Mouse (Mus musculus): ENCODE results near the gene Dnaic2.

The Dnaic2 gene

DNA sequence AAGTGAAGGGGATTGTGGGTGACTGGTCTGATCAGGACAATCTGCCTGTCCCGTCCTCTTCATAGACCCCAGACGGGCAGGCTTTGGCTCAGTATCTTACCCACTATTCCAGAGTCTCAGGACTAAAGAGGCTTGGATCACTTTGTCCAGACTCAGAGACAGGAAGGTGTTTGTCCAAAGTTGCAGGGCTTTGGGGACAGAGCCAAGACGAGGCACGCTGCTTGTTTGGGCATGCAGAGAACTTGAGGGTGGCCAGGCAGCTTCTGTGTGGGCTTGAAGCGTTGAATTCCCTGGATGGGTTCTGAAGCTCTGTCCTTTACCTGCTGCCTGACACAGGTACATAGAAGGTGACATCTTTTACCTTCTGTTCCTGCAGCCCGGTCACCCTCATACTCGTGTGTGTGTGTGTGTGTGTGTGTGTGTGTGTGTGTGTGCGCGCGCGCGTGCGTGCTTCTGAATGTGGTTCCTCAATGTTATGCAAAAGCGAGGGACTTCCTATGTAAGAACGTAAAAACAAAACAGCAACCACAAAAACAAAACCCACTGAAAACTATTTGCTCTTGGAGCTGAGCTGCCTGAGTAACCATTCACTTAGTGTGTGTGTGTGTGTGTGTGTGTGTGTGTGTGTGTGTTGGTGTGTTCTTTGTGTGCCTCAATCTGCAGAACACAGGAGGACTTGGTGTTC lies 24.8 kb upstream of the Dnaic2 start:
- DNase-seq (ENCODE audit: low spot score in 2 of 2) = peak in 1 of 2 experiments; percentile 20

DNA sequence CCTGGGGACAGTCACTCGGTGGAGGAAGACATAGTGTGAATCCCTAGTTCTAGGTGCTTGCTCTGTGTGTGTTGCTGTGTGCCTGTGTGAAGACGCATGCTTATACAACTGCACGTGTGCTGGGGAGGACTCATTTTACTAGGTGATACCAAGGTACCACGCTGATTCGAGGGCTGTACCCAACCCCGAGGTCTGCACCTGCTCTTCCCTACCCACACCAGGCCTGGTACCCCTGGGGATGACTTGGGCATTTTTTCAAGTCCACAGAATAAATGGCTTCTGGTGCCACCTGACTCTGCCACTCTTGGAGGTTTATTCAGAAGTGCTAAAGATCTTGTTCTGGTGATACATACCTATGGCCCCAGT lies 24.2 kb upstream of the Dnaic2 start:
- no peak for DNase-seq (ENCODE audit: low spot score in 2 of 2)

DNA sequence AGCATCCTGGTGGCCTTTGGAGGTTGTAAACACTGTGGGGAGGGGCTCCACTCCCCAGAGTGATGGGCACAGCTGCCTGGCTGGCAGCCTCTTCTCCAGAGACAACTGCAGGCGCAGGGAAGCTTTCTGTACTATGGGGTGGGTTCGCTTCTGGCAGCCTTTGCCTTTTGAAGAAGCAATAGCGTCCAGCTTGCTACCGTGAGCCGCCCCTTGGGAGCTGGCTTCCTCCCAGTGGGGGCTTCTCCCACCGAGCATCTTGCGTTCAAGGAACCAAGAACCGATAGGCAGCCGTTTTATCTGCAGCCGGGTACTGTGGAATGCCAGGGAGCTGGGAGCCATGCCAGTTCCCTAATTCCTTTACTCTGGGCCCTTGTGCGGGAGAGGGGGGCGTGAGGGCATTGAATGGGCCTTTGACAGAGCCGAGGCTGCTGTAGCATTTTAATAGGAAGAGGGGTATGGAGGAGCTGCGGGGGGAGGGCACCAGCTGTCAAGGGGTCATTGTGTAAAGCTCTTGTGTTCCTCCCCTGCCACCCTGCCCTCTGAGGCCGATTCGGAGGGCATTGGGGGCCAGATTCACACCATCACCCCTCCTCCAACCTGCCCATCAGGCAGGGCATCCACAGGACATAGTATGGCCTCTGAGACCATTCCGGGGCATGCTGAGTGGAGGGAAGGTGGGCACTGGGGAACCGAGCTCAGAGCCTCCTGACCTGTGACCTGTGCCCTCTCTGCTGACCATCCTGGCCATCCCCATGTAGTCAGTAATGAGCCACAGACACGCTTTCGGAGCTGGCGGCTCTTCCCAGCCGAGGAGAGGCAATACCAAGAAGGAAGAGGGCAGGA lies 22.9 kb upstream of the Dnaic2 start:
- no peak for DNase-seq (ENCODE audit: low spot score in 2 of 2)

DNA sequence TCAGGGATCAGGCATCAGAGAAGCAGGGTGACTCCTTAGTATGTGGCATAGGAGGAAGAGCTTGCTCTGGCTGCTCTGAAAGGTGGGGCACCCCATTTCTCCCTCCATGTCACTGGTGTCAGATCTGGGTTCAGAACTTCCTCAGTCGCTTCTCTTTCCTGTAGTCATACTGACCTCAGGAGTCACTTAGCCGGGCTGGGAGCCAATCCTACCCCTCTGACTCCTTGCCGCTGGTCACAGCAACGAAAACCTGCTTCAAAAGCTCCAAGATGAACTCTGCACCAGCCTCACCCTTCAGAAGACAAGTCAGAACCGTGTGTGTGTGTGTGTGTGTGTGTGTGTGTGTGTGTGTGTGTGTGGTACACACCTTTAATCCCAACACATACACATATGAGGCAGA lies 20.9 kb upstream of the Dnaic2 start:
- DNase-seq (ENCODE audit: low spot score in 2 of 2) = no peak

DNA sequence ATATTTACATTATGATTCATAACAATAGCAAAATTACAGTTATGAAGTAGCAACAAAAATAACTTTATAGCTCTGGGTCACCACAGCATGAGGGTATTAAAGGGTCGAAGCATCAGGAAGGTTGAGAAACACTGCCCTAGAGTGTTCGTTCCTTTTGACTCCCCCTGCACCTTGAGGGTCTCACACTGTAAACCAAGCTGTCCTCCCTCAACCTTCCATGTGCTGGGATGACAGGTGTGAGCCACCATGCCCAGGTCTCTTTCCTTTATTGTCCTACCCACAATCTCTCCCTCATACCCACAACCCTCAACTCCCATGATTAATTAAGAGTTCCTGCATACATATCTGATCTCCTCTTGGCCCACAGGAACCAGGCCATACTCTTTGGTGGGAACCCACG lies 15.8 kb upstream of the Dnaic2 start:
- no peak for DNase-seq (ENCODE audit: low spot score in 2 of 2)

DNA sequence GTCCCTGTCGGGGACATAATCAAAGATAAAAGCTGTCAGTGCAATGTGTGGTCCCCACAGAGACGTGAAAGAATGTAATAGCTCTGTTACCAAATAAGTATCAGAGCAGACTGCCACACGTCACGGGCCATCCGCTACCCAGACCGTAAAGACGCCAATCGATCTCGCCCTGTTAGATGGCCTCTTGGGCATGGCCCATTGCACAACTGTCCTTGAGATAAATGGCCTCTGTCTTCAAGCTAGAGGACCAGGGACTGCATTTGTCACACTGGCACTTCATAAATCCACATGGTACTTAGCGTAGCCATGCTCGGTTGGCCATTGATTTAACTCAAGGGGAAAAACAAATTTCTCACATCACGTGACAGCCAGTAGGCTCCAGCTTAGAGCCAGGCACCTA lies 15.3 kb upstream of the Dnaic2 start:
- no peak for DNase-seq (ENCODE audit: low spot score in 2 of 2)

DNA sequence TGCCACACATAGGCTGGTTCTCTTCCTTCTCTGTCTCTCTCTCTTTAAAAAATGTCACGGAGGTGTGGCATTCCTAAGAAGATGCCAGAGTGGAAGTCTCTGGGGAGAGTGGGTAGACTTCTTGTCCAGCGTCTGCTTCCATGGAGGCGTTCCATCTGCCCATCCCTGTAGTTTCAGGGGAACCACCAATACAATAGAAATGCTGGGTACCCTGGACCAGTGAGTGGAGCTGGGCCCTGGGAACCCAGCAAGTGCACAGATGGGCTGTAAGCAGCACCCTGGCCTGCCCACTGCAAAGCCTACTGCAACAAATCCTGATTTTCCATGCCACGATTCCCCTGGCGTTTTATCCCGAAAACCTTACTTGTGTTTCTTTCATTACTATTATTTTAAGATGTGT lies 12.7 kb upstream of the Dnaic2 start:
- no peak for DNase-seq (ENCODE audit: low spot score in 2 of 2)

DNA sequence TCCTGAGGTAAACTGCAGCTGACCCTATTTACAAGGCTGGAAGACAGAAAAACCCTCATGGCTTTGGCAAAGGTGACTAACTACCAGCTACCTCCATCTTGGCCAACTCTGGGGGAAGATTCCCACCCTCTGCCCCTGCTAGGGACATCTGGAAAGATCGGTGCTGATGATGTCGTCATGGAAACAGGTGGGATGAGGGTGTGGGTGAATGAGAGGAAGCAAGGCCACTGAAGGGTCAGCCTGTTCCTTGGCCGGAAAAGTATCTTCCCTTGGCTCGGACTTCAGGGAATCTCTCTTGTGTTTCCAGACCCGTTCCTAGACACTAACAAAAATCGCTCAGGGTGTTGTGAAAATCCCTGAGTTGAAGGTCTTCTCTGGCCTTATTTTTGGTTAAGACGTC lies 11.7 kb upstream of the Dnaic2 start:
- DNase-seq (ENCODE audit: low spot score in 2 of 2) = no peak

DNA sequence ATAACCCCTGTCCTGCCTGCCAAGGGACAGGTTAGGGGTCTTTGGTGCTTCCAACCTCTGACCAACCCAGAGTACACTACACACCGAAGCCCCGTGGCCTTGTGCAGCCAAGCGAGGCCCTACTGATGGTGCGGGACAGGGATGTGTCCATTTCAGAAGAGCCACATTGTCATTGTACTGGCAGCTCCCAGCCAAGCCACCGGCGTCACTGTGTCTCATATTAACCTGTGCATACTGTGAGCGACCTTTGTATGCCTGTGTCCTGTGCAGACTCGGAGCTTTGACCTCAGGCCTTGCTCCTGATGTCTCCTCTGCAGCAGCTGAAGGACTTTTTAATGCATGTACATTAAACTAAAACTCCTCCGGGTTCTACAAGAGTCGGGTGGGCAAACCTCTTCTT lies 6.7 kb upstream of the Dnaic2 start:
- DNase-seq (ENCODE audit: low spot score in 2 of 2) = no peak

DNA sequence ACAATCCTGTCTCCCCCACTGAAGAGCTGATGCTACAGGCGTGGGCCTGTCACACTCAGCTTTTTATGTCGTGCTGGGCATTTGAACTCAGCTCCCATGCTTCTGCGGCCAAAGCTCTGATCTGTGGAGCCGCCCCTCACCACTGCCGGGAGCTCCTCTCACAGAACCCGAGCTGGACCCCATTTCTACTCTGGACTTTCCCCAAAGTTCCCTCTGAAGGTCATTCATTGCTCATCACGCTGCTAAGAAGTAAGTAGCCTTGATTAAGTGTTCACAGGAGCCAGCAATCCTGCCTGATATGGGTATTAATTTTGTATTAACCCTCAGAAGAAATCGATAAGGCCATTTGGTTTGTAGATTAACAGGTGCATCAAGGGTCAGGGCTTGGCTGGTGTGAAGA lies 4.8 kb upstream of the Dnaic2 start:
- DNase-seq (ENCODE audit: low spot score in 2 of 2) = no peak

DNA sequence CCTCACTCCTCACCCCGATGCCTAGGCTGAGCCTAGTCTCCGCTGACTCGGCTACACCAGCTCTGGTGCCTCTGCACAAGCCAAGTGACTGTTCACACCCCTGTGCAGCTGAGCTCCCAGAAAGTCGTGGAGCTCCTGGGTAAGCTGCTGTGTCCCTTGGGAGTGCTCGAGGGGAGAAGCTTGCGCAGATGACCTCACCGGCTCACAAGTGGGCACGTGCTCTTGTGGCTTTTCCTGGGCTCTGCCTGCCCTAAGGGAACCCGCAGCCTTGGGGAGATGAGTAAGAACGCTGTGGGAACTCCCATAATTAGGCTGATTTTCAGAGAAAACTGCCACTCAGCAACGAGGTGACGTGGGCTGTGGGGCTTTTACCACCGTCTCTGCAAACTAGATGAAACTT lies 4.2 kb upstream of the Dnaic2 start:
- no peak for DNase-seq (ENCODE audit: low spot score in 2 of 2)

DNA sequence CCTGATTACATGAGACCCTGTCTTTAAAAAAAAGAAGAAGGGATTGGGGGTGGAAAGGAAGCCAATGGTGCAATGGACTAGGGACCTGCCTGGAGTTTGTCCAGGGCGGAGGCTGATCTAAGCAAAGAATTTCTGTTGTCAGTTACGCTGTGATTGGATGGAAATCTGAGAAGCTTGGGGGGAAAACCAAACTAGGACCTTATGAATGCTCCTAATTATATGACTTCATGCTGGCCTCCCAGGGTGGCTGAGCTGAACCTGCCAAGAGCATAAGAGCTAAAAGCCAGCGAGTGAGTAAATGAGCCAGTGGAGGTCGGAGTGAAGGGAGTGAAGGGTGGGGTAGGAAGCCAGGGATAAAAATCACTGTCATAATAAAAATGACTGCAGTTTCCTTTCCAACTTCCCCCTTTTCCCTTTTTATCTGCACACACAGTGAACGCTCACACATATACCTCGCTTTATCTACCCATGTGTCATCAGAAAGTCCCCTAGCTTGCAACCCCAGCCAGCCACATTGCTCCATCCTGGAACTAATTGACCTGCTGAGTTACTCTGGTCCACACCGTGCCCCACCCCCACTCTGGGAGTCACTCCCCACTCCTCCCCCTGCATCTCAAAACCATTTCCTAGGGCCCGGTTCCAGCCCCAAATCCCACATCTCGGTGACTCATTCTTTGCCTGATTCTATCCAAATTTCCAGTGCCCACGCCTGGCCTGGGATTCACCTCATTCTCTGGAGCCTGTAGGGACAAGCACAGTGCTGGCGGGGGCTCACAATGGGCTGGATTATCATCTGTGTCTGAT lies 2.2 kb upstream of the Dnaic2 start:
- DNase-seq (ENCODE audit: low spot score in 2 of 2) = no peak

DNA sequence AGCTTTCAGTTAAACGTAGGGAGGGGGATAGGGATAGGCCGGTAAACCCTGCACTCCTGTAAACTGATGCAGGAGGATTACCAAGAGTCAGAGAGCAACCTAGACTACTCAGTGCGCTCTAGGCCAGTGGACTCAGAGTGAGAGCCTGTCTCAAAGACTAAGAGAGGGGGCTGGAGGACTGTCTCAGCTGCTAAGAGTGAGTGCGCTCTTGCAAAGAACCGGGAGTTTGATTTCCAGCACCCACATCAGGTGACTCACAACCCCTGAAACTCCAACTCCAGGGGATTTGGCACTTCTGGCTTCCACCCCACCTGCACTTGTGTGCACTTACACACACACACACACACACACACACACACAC lies 598 bp downstream of the Dnaic2 start:
- no peak for DNase-seq (ENCODE audit: low spot score in 2 of 2)

DNA sequence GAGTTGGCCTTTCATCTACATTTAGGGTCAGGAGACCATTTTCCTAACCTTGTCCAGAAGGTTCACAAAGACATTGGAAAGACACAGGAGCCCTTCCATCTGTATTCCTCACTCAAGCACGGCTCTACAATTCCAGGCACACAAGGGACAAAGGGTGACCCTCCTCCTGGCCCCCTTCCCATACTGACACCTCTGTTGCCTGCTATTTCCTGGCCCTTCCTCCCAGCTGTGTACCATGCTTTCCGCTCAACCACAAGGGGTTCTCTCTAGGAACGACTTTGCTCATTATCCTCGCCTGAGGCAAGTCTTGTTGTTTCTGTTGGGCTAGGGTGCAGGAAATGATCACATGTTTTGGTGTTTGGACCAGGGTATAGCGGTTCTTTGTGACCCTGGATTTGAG lies 1.1 kb downstream of the Dnaic2 start:
- no peak for DNase-seq (ENCODE audit: low spot score in 2 of 2)

DNA sequence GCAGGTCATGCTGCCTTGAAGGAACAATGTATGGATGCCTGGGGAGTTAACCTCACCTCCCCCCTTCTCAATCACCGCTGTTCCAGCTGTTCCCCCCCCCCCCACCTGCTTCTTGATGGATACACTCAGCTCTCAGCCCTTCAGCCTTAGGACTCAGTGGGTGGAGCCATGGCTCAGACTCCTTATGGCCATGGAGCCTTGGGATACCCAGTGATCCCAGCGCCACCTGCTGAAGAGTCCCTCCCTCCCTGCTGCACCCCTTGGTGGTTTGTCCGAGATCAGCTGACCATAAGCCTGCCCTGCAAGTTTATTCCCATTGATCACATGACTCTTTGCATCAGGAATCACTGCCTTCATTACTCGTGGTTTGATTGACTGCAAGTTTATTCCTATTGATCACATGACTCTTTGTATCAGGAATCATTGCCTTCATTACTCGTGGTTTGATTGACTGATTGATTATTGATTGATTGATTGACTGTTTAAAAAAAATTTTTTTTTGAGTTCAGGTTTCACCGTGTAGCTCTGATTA lies 2.7 kb downstream of the Dnaic2 start:
- DNase-seq (ENCODE audit: low spot score in 2 of 2) = no peak

DNA sequence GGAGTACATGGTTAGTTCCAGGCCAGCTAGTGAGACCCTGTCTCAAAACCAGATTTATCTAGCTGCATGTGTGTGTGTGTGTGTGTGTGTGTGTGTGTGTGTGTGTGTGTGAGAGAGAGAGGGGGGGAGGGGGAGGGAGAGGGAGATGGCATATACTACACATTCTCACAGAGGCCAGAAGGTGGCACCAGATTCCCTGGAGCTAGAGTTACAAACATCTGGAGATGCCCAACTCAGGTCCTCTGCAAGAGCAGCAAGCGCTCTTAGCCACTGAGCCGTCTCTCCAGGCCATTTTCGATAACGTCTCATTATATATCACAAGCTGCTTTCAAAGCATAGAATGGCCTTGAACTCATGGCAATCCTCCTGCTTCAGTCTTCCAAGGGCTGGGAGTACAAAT lies 4.5 kb downstream of the Dnaic2 start:
- DNase-seq (ENCODE audit: low spot score in 2 of 2) = no peak

DNA sequence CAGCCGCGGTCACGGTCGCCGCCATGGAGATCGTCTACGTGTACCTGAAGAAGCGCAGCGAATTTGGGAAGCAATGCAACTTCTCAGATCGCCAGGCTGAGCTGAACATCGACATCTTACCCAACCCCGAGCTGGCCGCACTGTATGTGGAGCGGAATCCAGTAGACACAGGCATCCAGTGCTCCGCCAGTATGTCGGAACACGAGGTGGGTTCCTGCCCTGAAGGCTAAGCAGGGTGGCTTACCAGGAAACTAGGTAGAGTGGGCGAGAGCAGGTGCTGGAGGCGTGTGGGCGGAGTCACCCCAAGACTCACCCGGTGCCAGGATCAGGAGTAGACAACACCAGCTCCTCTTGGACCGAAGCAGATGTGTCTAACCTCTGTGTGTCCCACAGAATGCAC lies 5.7 kb downstream of the Dnaic2 start:
- DNase-seq (ENCODE audit: low spot score in 2 of 2) = no peak

DNA sequence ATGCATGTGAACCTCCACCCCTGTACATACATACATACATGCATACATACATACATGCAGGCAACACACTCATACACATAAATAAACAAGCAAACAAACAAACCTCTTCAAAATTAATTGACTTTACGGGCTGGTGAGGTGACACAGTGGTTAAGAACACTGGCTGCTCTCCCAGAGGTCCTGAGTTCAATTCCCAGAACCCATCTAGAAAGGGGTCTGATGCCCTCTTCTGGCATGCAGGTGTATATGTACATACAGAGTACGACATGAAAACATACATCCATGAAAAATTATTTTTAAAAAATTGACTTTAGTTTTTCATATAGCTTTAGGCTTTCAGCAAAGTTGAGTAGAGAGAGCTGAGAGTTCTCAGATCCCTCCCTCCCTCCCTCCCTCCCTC lies 8.9 kb downstream of the Dnaic2 start:
- DNase-seq (ENCODE audit: low spot score in 2 of 2) = no peak

DNA sequence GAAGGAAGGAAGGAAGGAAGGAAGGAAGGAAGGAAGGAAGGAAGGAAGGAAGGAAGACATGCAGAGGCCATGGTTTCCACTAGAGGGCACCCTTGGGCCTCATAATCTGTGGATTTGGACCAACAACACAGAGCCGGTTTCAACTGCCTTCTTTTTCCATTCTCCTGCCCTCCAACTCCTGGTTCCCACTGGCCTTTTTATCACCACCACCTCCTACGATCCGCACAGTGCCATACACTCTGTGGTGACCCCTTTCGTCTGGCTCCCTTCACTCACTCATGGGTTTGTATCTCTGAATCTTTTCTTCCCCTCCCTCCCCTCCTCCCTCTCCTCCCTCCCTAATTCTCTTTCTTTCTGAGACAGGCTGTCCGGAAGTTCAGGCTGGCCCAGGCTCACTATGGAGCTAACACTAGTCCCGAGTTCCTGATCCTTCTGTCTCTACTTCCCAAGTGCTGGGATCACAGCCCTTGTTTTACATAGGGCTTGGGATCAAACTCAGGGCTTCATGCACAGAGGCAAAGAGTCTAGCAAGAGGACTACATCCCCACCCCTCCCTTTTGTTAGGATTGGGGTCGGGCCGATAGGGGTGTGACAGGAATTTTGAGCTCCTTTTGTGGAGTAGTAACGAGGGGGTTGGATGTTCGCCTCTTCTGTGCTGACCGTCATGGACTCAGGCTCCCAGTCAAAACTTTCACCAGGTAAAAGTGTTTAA lies 9.9 kb downstream of the Dnaic2 start:
- DNase-seq (ENCODE audit: low spot score in 2 of 2) = peak in 1 of 2 experiments; percentile 17

DNA sequence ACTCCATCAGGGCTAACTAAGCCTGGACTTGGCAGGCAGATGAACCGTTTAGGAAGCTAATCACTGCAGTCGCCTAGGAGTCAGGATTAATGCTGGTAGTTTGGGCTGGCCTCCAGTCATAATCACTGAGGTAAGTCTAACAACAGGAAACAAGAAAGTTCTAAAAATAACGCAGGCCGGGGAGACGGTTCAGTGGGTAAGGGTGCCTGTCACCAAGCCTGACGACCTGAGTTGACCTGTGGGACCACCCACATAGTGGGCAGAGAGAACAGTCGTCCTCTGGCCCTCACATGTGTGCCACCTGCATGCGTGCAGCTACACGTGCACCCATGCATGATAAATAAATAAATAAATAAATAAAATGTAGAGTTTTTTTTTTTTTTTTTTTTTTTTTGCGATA lies 13.4 kb downstream of the Dnaic2 start:
- peak in 1 of 2 experiments; percentile 14 for DNase-seq (ENCODE audit: low spot score in 2 of 2)

DNA sequence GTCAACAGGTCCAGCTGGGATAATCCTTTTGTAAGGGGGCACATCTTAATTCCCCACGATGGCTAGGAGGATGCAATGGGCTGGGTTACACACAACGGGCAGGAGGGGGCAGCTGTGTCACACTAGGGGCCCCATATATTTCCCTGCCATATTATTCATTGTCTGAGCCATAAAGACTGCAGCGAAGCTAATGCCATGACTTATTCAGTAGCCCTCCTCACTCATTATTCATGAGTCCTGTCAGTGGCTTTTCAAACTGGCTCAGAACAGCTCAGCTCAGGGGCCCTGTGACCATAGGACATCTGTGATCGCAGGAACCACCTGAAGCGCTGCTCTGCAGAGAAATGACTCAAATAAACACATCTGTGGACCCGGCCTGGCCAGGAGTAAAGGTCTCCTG lies 14.2 kb downstream of the Dnaic2 start:
- no peak for DNase-seq (ENCODE audit: low spot score in 2 of 2)

DNA sequence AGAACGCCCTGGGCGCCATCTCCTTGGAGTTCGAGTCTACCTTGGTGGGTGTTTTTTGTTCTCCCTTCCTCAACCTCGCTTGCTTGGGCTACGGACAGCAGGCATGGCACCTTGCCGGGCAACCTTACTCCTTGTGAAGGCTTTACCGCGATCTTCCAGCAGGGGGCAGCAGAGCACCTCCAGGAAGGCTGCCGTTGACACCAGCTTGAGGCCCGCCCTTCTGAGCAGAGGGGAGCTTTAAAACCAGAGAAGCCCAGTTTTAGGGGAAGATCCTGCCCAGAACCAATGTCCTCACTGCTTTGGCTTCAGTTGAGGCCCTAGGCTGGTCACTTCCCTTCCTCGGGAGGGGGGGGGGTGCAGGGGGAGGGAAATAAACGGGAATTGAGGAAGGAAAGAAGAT lies 17.9 kb downstream of the Dnaic2 start:
- peak; percentile 77 to 87 for DNase-seq (ENCODE audit: low spot score in 2 of 2)

All from spleen, postnatal 14 days (tissue).